Mouse (Mus musculus): ENCODE measurements around the gene Tmtc2. TPM values are rescaled to one million over a fixed set of nuclear protein-coding genes. Genes with fewer than 3 reads are reported as not detected.

The Tmtc2 gene
- polyA plus RNA-seq, 1 experiment from 2014 or later, result 8.8 TPM

- WGBS, result 87% methylated on average over 3 of the region's 3 CpGs
Measured at GRCm38 (mm10) chr10:105507982-105508786, 66.1 kb downstream of the Tmtc2 start.

GRCm38 (mm10) chr10:105506046-105506445 is 68.2 kb downstream of the Tmtc2 start:
- H3K27me3 ChIP-seq (ENCODE audit: low read depth, poor library complexity, severe bottlenecking), result no peaks in the 10 kb centered on the region
- H3K9me3 ChIP-seq (replicated peaks), result no peaks in the 10 kb centered on the region
- no peak overlapping the region for H3K4me3 ChIP-seq
- 91% methylated on average over 4 of the region's 4 CpGs for WGBS
- DNase-seq (ENCODE audit: low spot score), result no peak
- peaks cover 39% of the 10 kb centered on the region for H3K4me1 ChIP-seq
- H3K36me3 ChIP-seq, result peaks cover 17% of the 10 kb centered on the region
- no peak overlapping the region for H3K27ac ChIP-seq (replicated peaks)

More at GRCm38 (mm10) chr10:105507982-105508786, 66.1 kb downstream of the Tmtc2 start:
- no peaks in the 10 kb centered on the region for H3K27me3 ChIP-seq (ENCODE audit: low read depth, poor library complexity, severe bottlenecking)
- DNase-seq (ENCODE audit: low spot score), result no peak
- no peak overlapping the region for H3K27ac ChIP-seq (replicated peaks)
- H3K4me1 ChIP-seq, result peaks cover 32% of the 10 kb centered on the region
- peaks cover 17% of the 10 kb centered on the region for H3K36me3 ChIP-seq
- H3K9me3 ChIP-seq (replicated peaks), result no peaks in the 10 kb centered on the region
- H3K4me3 ChIP-seq, result no peak overlapping the region

- Histone ChIP-seq H3K27me3 (ENCODE audit: low read depth, poor library complexity, severe bottlenecking) (no peaks in the 10 kb centered on the region), H3K27ac (replicated peaks) (no peak overlapping the region), H3K9me3 (replicated peaks) (no peaks in the 10 kb centered on the region), H3K4me1 (peaks cover 35% of the 10 kb centered on the region), H3K4me3 (no peak overlapping the region), H3K36me3 (peaks cover 17% of the 10 kb centered on the region)
- WGBS, result 88% methylated on average over 2 of the region's 2 CpGs
- DNase-seq (ENCODE audit: low spot score), result no peak
Measured at GRCm38 (mm10) chr10:105504472-105504871, 69.8 kb downstream of the Tmtc2 start.

GRCm38 (mm10) chr10:105501736-105502135 is 72.5 kb downstream of the Tmtc2 start:
- H3K27ac ChIP-seq (replicated peaks), result peak overlapping the region; percentile 9
- H3K4me1 ChIP-seq, result peaks cover 34% of the 10 kb centered on the region
- no peaks in the 10 kb centered on the region for H3K27me3 ChIP-seq (ENCODE audit: low read depth, poor library complexity, severe bottlenecking)
- 54% methylated on average over 7 of the region's 7 CpGs for WGBS
- no peak overlapping the region for H3K4me3 ChIP-seq
- H3K9me3 ChIP-seq (replicated peaks), result no peaks in the 10 kb centered on the region
- H3K36me3 ChIP-seq, result peaks cover 11% of the 10 kb centered on the region
- no peak for DNase-seq (ENCODE audit: low spot score)

GRCm38 (mm10) chr10:105500482-105500881 is 73.8 kb downstream of the Tmtc2 start:
- H3K4me3 ChIP-seq, result no peak overlapping the region
- H3K27ac ChIP-seq (replicated peaks), result no peak overlapping the region
- no peaks in the 10 kb centered on the region for H3K27me3 ChIP-seq (ENCODE audit: low read depth, poor library complexity, severe bottlenecking)
- no peaks in the 10 kb centered on the region for H3K9me3 ChIP-seq (replicated peaks)
- H3K36me3 ChIP-seq, result no peaks in the 10 kb centered on the region
- WGBS, result 80% methylated on average over 4 of the region's 4 CpGs
- H3K4me1 ChIP-seq, result peaks cover 34% of the 10 kb centered on the region
- DNase-seq (ENCODE audit: low spot score), result no peak

- H3K36me3 ChIP-seq, result no peaks in the 10 kb centered on the region
- H3K27ac ChIP-seq (replicated peaks), result no peak overlapping the region
- 92% methylated on average over 6 of the region's 6 CpGs for WGBS
- H3K4me1 ChIP-seq, result peaks cover 46% of the 10 kb centered on the region
- H3K9me3 ChIP-seq (replicated peaks), result no peaks in the 10 kb centered on the region
- DNase-seq (ENCODE audit: low spot score), result no peak
- peaks cover 7% of the 10 kb centered on the region; the same call in 1 of the 2 replicates for H3K27me3 ChIP-seq (ENCODE audit: low read depth, poor library complexity, severe bottlenecking)
- no peak overlapping the region for H3K4me3 ChIP-seq
Measured at GRCm38 (mm10) chr10:105495248-105495647, 79.0 kb downstream of the Tmtc2 start.

GRCm38 (mm10) chr10:105492485-105492884 is 81.8 kb downstream of the Tmtc2 start:
- Histone ChIP-seq H3K9me3 (replicated peaks) (no peaks in the 10 kb centered on the region), H3K27ac (replicated peaks) (no peak overlapping the region), H3K4me3 (no peak overlapping the region), H3K4me1 (peaks cover 44% of the 10 kb centered on the region), H3K36me3 (no peaks in the 10 kb centered on the region), H3K27me3 (ENCODE audit: low read depth, poor library complexity, severe bottlenecking) (peaks cover 14% of the 10 kb centered on the region; the same call in 1 of the 2 replicates)
- DNase-seq (ENCODE audit: low spot score), result no peak
- WGBS, result 75% methylated on average over 4 of the region's 4 CpGs

- Histone ChIP-seq H3K9me3 (replicated peaks) (no peaks in the 10 kb centered on the region), H3K27me3 (ENCODE audit: low read depth, poor library complexity, severe bottlenecking) (peaks cover 15% of the 10 kb centered on the region; the same call in 1 of the 2 replicates), H3K4me1 (peaks cover 59% of the 10 kb centered on the region), H3K4me3 (no peak overlapping the region), H3K27ac (replicated peaks) (peak overlapping the region; percentile 69; the same call in 1 of the 2 replicates), H3K36me3 (no peaks in the 10 kb centered on the region)
- DNase-seq (ENCODE audit: low spot score), result no peak
- WGBS, result 84% methylated on average over 4 of the region's 4 CpGs
Measured at GRCm38 (mm10) chr10:105490748-105491147, 83.5 kb downstream of the Tmtc2 start.

GRCm38 (mm10) chr10:105489970-105490735 is 84.1 kb downstream of the Tmtc2 start:
- H3K4me1 ChIP-seq, result peaks cover 65% of the 10 kb centered on the region
- WGBS, result 47% methylated on average over 14 of the region's 14 CpGs
- peaks cover 15% of the 10 kb centered on the region; the same call in 1 of the 2 replicates for H3K27me3 ChIP-seq (ENCODE audit: low read depth, poor library complexity, severe bottlenecking)
- H3K27ac ChIP-seq (replicated peaks), result peak overlapping the region; percentile 69
- no peaks in the 10 kb centered on the region for H3K36me3 ChIP-seq
- peak; percentile 48 for DNase-seq (ENCODE audit: low spot score)
- no peaks in the 10 kb centered on the region for H3K9me3 ChIP-seq (replicated peaks)
- no peak overlapping the region for H3K4me3 ChIP-seq

GRCm38 (mm10) chr10:105486977-105487376 is 87.3 kb downstream of the Tmtc2 start:
- H3K36me3 ChIP-seq, result no peaks in the 10 kb centered on the region
- H3K4me3 ChIP-seq, result no peak overlapping the region
- H3K27ac ChIP-seq (replicated peaks), result no peak overlapping the region
- H3K4me1 ChIP-seq, result peaks cover 81% of the 10 kb centered on the region
- 21% methylated on average over 4 of the region's 4 CpGs for WGBS
- no peaks in the 10 kb centered on the region for H3K9me3 ChIP-seq (replicated peaks)
- peak; percentile 12 for DNase-seq (ENCODE audit: low spot score)
- H3K27me3 ChIP-seq (ENCODE audit: low read depth, poor library complexity, severe bottlenecking), result peaks cover 22% of the 10 kb centered on the region

GRCm38 (mm10) chr10:105484355-105485094 is 89.7 kb downstream of the Tmtc2 start:
- Histone ChIP-seq H3K4me1 (peaks cover 79% of the 10 kb centered on the region), H3K36me3 (no peaks in the 10 kb centered on the region), H3K27me3 (ENCODE audit: low read depth, poor library complexity, severe bottlenecking) (peaks cover 30% of the 10 kb centered on the region), H3K27ac (replicated peaks) (peak overlapping the region; percentile 57; the same call in 1 of the 2 replicates), H3K9me3 (replicated peaks) (no peaks in the 10 kb centered on the region), H3K4me3 (no peak overlapping the region)
- WGBS, result 23% methylated on average over 2 of the region's 2 CpGs
- peak; percentile 76 for DNase-seq (ENCODE audit: low spot score)

GRCm38 (mm10) chr10:105479771-105480170 is 94.5 kb downstream of the Tmtc2 start:
- WGBS, result 68% methylated on average over 11 of the region's 11 CpGs
- Histone ChIP-seq H3K4me1 (peaks cover 51% of the 10 kb centered on the region), H3K9me3 (replicated peaks) (no peaks in the 10 kb centered on the region), H3K36me3 (peaks cover 10% of the 10 kb centered on the region; the same call in 1 of the 2 replicates), H3K27ac (replicated peaks) (no peak overlapping the region), H3K4me3 (no peak overlapping the region), H3K27me3 (ENCODE audit: low read depth, poor library complexity, severe bottlenecking) (peaks cover 22% of the 10 kb centered on the region)
- no peak for DNase-seq (ENCODE audit: low spot score)
